Comparison of ENCODE assay signal across 26 mouse cellular contexts in genomic region chr6:134109675-134110074, GRCm38 (mm10).
DNase-seq lines count a peak whose midpoint lies in the region; ATAC-seq and TF ChIP-seq lines count a peak whose summit lies in the region.
"Had no signal": no experiment of that assay in that cellular context is flagged by ENCODE, and none has a peak within 500 bp of the region (broad histone marks: within the 10 kb centered on the region; RNA-seq: fewer than 3 reads in every experiment).

No protein-coding gene starts in this region.

- 37% methylated on average over 1 of the region's 1 CpGs for WGBS in liver, embryonic 14.5 days (ENCODE audit: insufficient replicate concordance)
- WGBS in liver, embryonic 12.5 days (ENCODE audit: insufficient replicate concordance), result 66% methylated on average over 1 of the region's 1 CpGs
- 48% methylated on average over 1 of the region's 1 CpGs for WGBS in bone marrow, adult 2 months
- WGBS in hindbrain, embryonic 11.5 days, result 88% methylated on average over 1 of the region's 1 CpGs

- TF ChIP-seq POLR2A in bone marrow, adult 2 months (IDR thresholded peaks at IDR 0.05; ENCODE audit: borderline replicate concordance, control insufficient read depth, low read depth, low read length), result no peak

- no peak overlapping the region for H3K27ac ChIP-seq in liver, embryonic 14.5 days
- no peak overlapping the region for H3K27ac ChIP-seq in liver, embryonic 12.5 days
- H3K27ac ChIP-seq in bone marrow, adult 2 months (ENCODE audit: control insufficient read depth, insufficient read depth, low read depth, low read length, poor library complexity), result peak overlapping the region; percentile 39; the same call in 1 of the 2 replicates
- H3K27ac ChIP-seq in hindbrain, embryonic 11.5 days (ENCODE audit: low read depth, low read length), result no peak overlapping the region
- H3K27ac ChIP-seq: embryonic facial prominence, embryonic 10.5 days; embryonic facial prominence, embryonic 13.5 days; forebrain, embryonic 12.5 days; forebrain, embryonic 15.5 days; hindbrain, embryonic 10.5 days; hindbrain, embryonic 15.5 days had no signal

- H3K4me3 ChIP-seq in liver, embryonic 14.5 days (ENCODE audit: insufficient read depth in 1 of 2, low read depth in 2 of 2, low read length in 2 of 2), result no peak overlapping the region
- no peak overlapping the region for H3K4me3 ChIP-seq in liver, embryonic 12.5 days
- no peak overlapping the region for H3K4me3 ChIP-seq in bone marrow, adult 2 months (replicated peaks; ENCODE audit: control insufficient read depth, low read depth, low read length)
- no peak overlapping the region for H3K4me3 ChIP-seq in hindbrain, embryonic 11.5 days (ENCODE audit: low read depth, low read length)
- H3K4me3 ChIP-seq: embryonic facial prominence, embryonic 10.5 days; embryonic facial prominence, embryonic 13.5 days; erythroblast, embryonic 14.5 days; forebrain, embryonic 12.5 days; forebrain, embryonic 15.5 days; hindbrain, embryonic 10.5 days; hindbrain, embryonic 15.5 days had no signal

- no peak for TF ChIP-seq CTCF in liver, embryonic 14.5 days (IDR thresholded peaks at IDR 0.05; ENCODE audit: low read depth)
- no peak for TF ChIP-seq CTCF in bone marrow, adult 2 months (IDR thresholded peaks at IDR 0.05; ENCODE audit: control insufficient read depth, insufficient read depth, low read length)

- no peak for DNase-seq in liver, embryonic 14.5 days (ENCODE audit: low read depth in 3 of 3, low spot score in 3 of 3)
- no peak for DNase-seq in embryo, embryonic 10.5 days (ENCODE audit: low spot score)
- no peak for DNase-seq in hindbrain, embryonic 11.5 days (ENCODE audit: low spot score)
- DNase-seq: adrenal gland, postnatal 10 days; adrenal gland, postnatal 36 days; cerebellum, adult 11 months; cerebellum, adult 2 months; cerebellum, adult 9-11 months; cerebellum, postnatal 25 days; embryo, embryonic 11 days; gastrocnemius, postnatal 10 days; gastrocnemius, postnatal 36 days; heart, adult 11 months had no signal

- no peaks in the 10 kb centered on the region for H3K9me3 ChIP-seq in liver, embryonic 14.5 days (ENCODE audit: control insufficient read depth, low read length)
- H3K9me3 ChIP-seq in liver, embryonic 12.5 days (replicated peaks), result no peaks in the 10 kb centered on the region
- H3K9me3 ChIP-seq in hindbrain, embryonic 11.5 days (ENCODE audit: control insufficient read depth, low read length), result no peaks in the 10 kb centered on the region
- H3K9me3 ChIP-seq: embryonic facial prominence, embryonic 10.5 days; embryonic facial prominence, embryonic 13.5 days; forebrain, embryonic 12.5 days; forebrain, embryonic 15.5 days; hindbrain, embryonic 15.5 days had no signal

- no peak for TF ChIP-seq EP300 in liver, embryonic 14.5 days (IDR thresholded peaks at IDR 0.05; ENCODE audit: low read depth)

- H3K4me2 ChIP-seq in liver, embryonic 14.5 days (ENCODE audit: low read depth), result no peak overlapping the region
- no peak overlapping the region for H3K4me2 ChIP-seq in liver, embryonic 12.5 days
- no peak overlapping the region for H3K4me2 ChIP-seq in hindbrain, embryonic 11.5 days (replicated peaks; ENCODE audit: low read depth, low read length)
- H3K4me2 ChIP-seq: embryonic facial prominence, embryonic 13.5 days; forebrain, embryonic 12.5 days; forebrain, embryonic 15.5 days; heart, embryonic 11.5 days; hindbrain, embryonic 15.5 days had no signal

- no peaks in the 10 kb centered on the region for H3K36me3 ChIP-seq in liver, embryonic 14.5 days (replicated peaks; ENCODE audit: control insufficient read depth, insufficient read depth, low read depth)
- H3K36me3 ChIP-seq in liver, embryonic 12.5 days, result peaks cover 28% of the 10 kb centered on the region
- H3K36me3 ChIP-seq in hindbrain, embryonic 11.5 days (ENCODE audit: control insufficient read depth, insufficient read depth, low read length), result no peaks in the 10 kb centered on the region
- H3K36me3 ChIP-seq: forebrain, embryonic 15.5 days; hindbrain, embryonic 15.5 days had no signal

- H3K4me1 ChIP-seq in liver, embryonic 14.5 days (replicated peaks; ENCODE audit: control insufficient read depth in 2 of 2, insufficient read depth in 2 of 2, low read length in 1 of 2), result peaks cover 3 to 30% of the 10 kb centered on the region in 2 experiments; a peak in 3 of 4 replicates
- H3K4me1 ChIP-seq in liver, embryonic 12.5 days, result peaks cover 43% of the 10 kb centered on the region
- H3K4me1 ChIP-seq in bone marrow, adult 2 months (ENCODE audit: control insufficient read depth, insufficient read depth, low read length), result peaks cover 4% of the 10 kb centered on the region; the same call in 1 of the 2 replicates
- H3K4me1 ChIP-seq in hindbrain, embryonic 11.5 days (replicated peaks; ENCODE audit: control insufficient read depth, insufficient read depth, low read length), result no peaks in the 10 kb centered on the region

- no peak overlapping the region for H3K9ac ChIP-seq in liver, embryonic 14.5 days (replicated peaks)
- no peak overlapping the region for H3K9ac ChIP-seq in liver, embryonic 12.5 days
- H3K9ac ChIP-seq in hindbrain, embryonic 11.5 days (ENCODE audit: low read depth, low read length), result no peak overlapping the region
- H3K9ac ChIP-seq: embryonic facial prominence, embryonic 13.5 days; forebrain, embryonic 12.5 days; forebrain, embryonic 15.5 days; hindbrain, embryonic 15.5 days had no signal

- ATAC-seq in liver, embryonic 14.5 days (ENCODE audit: insufficient read depth), result 0 out of 2 replicates have a peak, but pooled peaks have one; percentile 34
- ATAC-seq in liver, embryonic 12.5 days, result no peak
- peak; percentile 10; the same call in 1 of the 2 replicates for ATAC-seq in megakaryocyte progenitor cell, adult 5-6 weeks (replicated peaks; ENCODE audit: poor library complexity)
- no peak for ATAC-seq in hindbrain, embryonic 11.5 days (ENCODE audit: low FRiP score)
- ATAC-seq: CD4-positive, CD25-positive, alpha-beta regulatory T cell, adult 4 months; forebrain, embryonic 15.5 days; Patski had no signal

- no peaks in the 10 kb centered on the region for H3K27me3 ChIP-seq in liver, embryonic 14.5 days (ENCODE audit: control insufficient read depth, insufficient read depth, low read length)
- no peaks in the 10 kb centered on the region for H3K27me3 ChIP-seq in liver, embryonic 12.5 days (replicated peaks)
- H3K27me3 ChIP-seq in hindbrain, embryonic 11.5 days (ENCODE audit: control insufficient read depth, insufficient read depth, low read length), result no peaks in the 10 kb centered on the region
- H3K27me3 ChIP-seq: embryonic facial prominence, embryonic 13.5 days; forebrain, embryonic 12.5 days; forebrain, embryonic 15.5 days; hindbrain, embryonic 15.5 days; Patski had no signal

Comparison
In these comparisons a context has a peak if more than half of its experiments do, and no peak if none do; other contexts are left out.
1. ATAC-seq: peak in liver, embryonic 14.5 days (single experiment) and megakaryocyte progenitor cell, adult 5-6 weeks (single experiment); none in liver, embryonic 12.5 days (single experiment) and hindbrain, embryonic 11.5 days (single experiment).